Mouse (Mus musculus) kidney, adult 2 months (tissue): ENCODE measurements around the gene Prr15. TPM values are rescaled to one million over a fixed set of nuclear protein-coding genes. Genes with fewer than 3 reads are reported as not detected.

Experiments
- DNase-seq: peaks from one replicate; pipeline ENCODE4 v3.0.0; 2021
- H3K27ac ChIP-seq: fragments of 200-500 bp; 2 replicates; pipeline ENCODE4 v1.5.1; 2012; ENCODE audit warnings: low read depth, low read length, control low read depth, inconsistent platforms; ENCODE audit not compliant: insufficient read depth
- H3K27me3 ChIP-seq: fragments of 200-500 bp; replicated peaks from 2 replicates; pipeline ENCODE4 v1.6.1; 2012; ENCODE audit warnings: mild to moderate bottlenecking, moderate library complexity, low read length, inconsistent platforms; ENCODE audit not compliant: control insufficient read depth, insufficient read depth
- H3K36me3 ChIP-seq: fragments of 200-500 bp; 2 replicates; pipeline ENCODE4 v1.6.1; 2012; ENCODE audit warnings: mild to moderate bottlenecking, moderate library complexity, low read length, inconsistent platforms; ENCODE audit not compliant: control insufficient read depth, insufficient read depth
- H3K4me1 ChIP-seq: fragments of 200-500 bp; 2 replicates; pipeline ENCODE4 v1.6.1; 2011; ENCODE audit warnings: low read length; ENCODE audit not compliant: control insufficient read depth, insufficient read depth
- H3K4me3 ChIP-seq: fragments of 200-500 bp; 2 replicates; pipeline ENCODE4 v1.5.1; 2011; ENCODE audit warnings: mild to moderate bottlenecking, low read depth, low read length, control low read depth; ENCODE audit not compliant: insufficient read depth
- CTCF ChIP-seq: fragments of 200-500 bp; conservative IDR thresholded peaks from 2 replicates; pipeline ENCODE4 v1.5.1; 2011; ENCODE audit warnings: low read depth, mild to moderate bottlenecking, control low read depth, low read length, moderate library complexity, mixed read lengths; ENCODE audit not compliant: insufficient read depth, insufficient read length
- POLR2A ChIP-seq: fragments of 200-500 bp; IDR thresholded peaks from one replicate; pipeline ENCODE4 v1.6.1; 2011; ENCODE audit warnings: low read depth, low read length, control low read depth
- WGBS: fragments of 180-500 bp; shearing (Covaris S2); methylation state at CpG from one replicate; pipeline ENCODE4 v1.1.7; 2018; 5-methylcytosine and 5-hydroxymethylcytosine counted together
- polyA plus RNA-seq: library from polyadenylated mRNA; depleted of rRNA; stranded (reverse); fragments of >200 nt; gene quantifications from 2 replicates; pipeline ENCODE4 v1.2.3, GENCODE M21; 2012; rRNA removed

The Prr15 gene
- polyA plus RNA-seq, 1 experiment = 6.8 TPM

DNA sequence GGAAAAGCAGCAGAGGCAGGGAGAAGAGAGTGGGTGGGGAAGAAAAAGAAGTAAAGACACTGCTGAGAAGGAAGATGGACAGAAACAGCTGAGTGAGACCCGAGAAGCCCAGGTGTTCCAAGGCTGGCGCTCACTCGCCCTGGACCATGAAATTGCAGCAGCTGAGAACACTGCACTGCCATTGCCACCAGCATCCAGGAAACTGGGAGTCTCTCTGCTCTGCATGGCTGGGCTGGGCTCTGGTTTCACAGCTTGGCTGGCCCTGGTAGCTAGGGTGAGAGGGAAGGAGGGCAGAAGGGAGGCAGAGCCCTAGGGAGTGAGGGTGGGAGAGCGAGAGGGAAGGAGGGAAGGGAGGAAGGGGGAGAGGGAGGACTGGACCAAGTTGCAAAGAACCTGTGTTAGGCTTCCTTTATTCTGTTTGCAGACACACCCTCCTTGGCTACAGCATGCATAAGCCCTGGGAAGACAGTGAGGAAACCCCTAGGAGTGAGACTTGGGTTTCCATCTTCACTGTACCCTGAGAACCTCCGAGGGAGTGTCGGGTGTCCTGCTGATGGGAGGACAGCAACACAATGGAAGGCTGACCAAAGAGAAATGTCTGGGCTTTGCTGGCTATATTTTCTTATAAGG lies 44.4 kb downstream of the Prr15 start:
- 55% methylated on average over 6 of the region's 6 CpGs for WGBS
- no peak for DNase-seq
- TF ChIP-seq POLR2A = no peak
- TF ChIP-seq CTCF = no peak
- Histone ChIP-seq H3K4me1 (no peaks in the 10 kb centered on the region), H3K27ac (no peak overlapping the region), H3K27me3 (no peaks in the 10 kb centered on the region), H3K36me3 (no peaks in the 10 kb centered on the region), H3K4me3 (no peak overlapping the region)

DNA sequence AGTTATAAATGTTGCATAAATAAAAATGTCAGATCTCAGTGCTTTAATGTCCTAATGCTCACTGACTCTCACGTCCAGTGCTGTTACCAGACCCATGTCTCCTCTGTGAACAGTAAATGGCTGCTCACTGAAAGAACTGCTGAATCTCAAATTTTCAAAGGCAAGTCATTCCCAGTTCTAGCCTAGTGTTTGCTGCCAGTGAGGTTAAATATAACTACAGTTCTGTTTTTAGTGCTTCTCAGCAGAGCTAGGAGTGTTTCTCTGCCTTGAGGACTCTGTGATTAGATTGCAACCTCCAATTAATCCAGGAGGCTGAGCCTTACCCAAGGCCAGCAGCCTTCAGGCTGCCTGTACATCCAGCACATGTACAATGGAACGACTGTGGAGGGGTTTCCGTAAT lies 46.2 kb downstream of the Prr15 start:
- no peak for TF ChIP-seq CTCF
- no peak for TF ChIP-seq POLR2A
- no peaks in the 10 kb centered on the region for H3K36me3 ChIP-seq

DNA sequence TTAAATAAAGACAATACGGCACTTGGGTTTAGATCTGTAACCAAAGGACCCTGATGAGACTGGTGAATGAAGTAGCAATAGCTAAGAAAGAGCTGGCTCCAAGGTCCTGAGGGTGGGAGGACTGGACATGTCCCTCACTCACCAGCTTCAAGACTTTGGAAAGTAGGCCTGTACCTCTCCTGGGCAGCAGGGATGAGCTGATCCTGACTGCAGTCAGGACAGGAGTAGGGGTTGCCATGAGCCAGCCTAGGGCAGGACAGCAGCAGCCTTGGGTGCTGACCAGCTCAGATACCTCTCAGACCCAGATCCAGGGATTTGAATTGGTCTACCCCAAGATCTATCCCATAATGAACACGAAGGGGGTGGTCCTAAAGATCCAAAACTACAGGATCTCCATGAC lies 53.7 kb downstream of the Prr15 start:
- Histone ChIP-seq H3K4me3 (no peak overlapping the region), H3K36me3 (no peaks in the 10 kb centered on the region), H3K27ac (no peak overlapping the region), H3K27me3 (no peaks in the 10 kb centered on the region), H3K4me1 (no peaks in the 10 kb centered on the region)
- no peak for DNase-seq
- no peak for TF ChIP-seq CTCF
- no peak for TF ChIP-seq POLR2A
- 73% methylated on average over 2 of the region's 2 CpGs for WGBS

More for the DNA sequence above, 46.2 kb downstream of the Prr15 start:
- Histone ChIP-seq H3K27ac (no peak overlapping the region), H3K4me1 (no peaks in the 10 kb centered on the region), H3K27me3 (no peaks in the 10 kb centered on the region), H3K4me3 (no peak overlapping the region)
- DNase-seq = no peak
- WGBS = 87% methylated on average over 3 of the region's 3 CpGs

Other genes with a start within 250 kb of the Prr15 start
- 1.5 and 1.9 TPM in 2 replicates for gene Wipf3, start 103.8 kb downstream of the Prr15 start, polyA plus RNA-seq
- gene Scrn1, start 240.7 kb downstream of the Prr15 start, polyA plus RNA-seq = 2.3 and 2.6 TPM in 2 replicates